Mouse (Mus musculus) liver, adult (tissue): ENCODE data around the gene Srsf9.
A peak's percentile ranks its signal among the peaks of the same experiment; 100 is the strongest.

Experiments used
- GATA4 ChIP-seq: IDR thresholded peaks from 2 replicates; pipeline ENCODE4 v1.6.1; 2014; ENCODE audit warnings: mild to moderate bottlenecking, low read length; ENCODE audit not compliant: insufficient replicate concordance

Gene Srsf9

DNA sequence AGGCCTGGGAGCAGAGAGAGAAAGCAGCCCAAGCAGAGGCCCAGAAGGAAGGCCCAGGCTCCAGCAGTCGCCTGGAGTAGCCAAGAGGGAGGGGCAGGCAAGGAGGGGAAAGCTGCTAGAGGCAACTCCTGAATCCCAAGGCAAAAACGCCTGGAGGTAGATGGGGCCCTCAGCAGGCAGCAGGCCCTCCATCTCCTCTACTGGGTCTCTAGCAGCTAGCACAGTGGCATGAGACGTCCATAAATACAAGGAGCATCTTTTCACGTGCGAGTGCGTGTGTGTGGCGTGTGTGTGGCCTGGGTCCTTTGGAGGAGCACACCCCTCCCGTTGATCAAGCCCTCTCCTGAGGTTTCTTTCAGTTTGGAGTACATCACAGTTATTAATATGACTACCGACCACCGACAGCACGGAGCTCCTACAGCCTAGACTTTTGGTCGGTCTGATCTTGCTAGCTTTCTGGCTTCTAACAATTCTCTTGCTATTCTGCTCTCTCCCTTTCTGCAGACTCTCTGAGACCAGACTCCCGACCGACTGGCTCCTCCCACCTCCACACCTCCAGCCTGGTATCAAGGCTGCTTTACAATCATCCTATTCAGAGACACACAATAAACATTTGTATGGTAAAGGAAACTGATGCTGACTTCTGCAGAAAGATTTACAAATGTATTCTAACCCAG lies 9.9 kb upstream of the Srsf9 start:
- TF ChIP-seq GATA4 = no peak

DNA sequence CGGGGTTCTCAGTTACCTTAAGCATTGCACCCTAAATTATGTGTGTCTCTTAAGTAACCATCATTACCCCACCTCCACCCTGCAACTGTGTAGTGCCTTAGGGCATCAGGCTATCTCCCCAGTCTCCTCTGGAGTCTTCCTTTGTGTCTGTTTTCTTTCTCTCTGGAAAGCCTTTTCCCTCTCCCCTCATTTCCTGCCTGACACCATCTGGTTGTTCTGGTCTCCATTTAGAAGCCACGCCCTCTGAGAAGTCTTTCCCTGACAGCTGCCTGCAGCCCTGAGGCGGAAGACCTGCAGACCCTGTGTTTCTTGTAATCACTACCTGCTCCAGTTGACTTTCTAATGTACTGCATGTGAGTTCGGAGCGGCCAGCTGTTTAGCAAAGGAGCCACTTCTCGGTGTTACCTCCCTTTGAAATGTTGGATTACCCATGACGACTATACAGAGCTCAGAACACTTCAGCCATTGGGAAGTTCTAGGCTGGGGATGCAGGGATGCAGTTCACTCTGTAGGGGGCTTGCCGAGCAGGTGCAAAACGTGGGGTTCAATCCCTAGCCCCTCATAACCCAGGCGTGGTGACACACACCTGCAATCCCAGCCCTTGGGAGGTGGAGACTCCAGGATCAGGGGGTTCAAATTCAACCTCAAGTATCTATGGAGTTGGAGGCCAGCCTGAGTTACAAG lies 9.2 kb upstream of the Srsf9 start:
- no peak for TF ChIP-seq GATA4

DNA sequence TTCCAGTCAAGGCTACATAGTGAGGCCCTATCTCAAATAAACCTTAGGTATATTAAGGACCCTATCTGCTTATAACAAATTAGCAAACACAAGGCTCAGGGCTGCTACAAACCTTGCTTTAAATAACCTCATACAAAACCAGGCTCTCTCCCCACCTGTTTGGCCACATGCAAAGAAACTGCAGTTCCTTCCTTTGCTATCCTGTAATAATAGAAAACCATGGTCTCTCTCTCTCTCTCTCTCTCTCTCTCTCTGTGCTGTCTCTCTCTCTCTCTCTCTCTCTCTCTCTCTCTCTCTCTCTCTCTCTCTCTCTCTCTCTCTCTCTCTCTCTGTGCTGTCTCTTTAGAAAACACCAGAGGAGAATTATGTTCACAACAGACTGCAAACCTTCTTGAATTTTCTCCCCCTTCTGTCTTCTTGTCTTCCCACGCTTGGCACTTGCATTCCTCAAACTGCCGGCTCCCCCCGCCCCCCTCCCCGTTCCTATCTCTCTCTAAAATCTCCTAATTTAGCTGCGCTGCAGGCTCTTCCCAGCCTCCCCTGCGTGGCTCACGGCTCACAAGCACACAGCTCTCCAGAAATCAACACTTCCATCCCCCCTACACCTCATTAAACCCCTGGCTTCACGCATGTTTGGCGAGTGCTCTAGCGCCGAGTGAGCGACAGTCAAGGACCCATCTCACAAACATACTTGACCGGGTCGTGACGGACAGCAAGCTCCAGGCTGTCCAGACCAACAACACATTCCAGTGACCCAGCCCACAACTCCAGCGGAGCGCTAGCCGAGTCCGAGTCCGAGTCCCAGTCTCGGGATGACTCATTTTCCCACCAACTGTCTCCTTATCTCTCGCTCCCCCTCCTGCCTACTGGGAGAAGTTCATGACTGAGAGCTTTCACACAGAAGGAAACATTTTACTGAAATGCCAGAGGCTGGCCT lies 7.7 kb upstream of the Srsf9 start:
- TF ChIP-seq GATA4 = peak; percentile 67; the same call in 1 of the 2 replicates

DNA sequence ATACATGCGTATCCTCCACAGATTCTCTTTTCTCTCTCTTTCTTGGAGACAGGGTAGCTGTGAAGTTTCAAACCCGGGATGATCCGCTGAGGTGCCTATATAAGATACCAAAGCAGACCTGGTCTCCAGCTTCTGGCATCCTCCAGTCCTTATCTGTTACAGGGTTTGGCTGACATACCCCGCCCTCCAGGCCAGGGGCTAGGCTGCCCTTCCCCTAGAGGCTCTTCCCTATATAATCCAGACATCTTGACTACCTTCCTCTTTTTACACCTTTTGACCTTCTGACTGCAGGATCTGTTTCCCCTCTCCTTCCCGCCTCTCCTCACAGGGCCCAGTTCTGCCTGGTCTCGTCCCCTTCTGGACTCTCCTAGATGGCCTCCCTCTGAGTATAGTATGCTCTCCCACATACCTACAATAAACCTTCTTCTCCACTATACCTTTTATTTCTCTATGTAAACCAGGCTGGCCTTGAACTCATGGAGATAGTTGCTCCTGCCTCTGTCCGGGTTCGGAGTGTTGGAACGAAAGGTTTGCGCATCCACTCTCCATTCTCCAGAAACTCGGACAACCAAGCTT lies 633 bp upstream of the Srsf9 start:
- TF ChIP-seq GATA4 = no peak

DNA sequence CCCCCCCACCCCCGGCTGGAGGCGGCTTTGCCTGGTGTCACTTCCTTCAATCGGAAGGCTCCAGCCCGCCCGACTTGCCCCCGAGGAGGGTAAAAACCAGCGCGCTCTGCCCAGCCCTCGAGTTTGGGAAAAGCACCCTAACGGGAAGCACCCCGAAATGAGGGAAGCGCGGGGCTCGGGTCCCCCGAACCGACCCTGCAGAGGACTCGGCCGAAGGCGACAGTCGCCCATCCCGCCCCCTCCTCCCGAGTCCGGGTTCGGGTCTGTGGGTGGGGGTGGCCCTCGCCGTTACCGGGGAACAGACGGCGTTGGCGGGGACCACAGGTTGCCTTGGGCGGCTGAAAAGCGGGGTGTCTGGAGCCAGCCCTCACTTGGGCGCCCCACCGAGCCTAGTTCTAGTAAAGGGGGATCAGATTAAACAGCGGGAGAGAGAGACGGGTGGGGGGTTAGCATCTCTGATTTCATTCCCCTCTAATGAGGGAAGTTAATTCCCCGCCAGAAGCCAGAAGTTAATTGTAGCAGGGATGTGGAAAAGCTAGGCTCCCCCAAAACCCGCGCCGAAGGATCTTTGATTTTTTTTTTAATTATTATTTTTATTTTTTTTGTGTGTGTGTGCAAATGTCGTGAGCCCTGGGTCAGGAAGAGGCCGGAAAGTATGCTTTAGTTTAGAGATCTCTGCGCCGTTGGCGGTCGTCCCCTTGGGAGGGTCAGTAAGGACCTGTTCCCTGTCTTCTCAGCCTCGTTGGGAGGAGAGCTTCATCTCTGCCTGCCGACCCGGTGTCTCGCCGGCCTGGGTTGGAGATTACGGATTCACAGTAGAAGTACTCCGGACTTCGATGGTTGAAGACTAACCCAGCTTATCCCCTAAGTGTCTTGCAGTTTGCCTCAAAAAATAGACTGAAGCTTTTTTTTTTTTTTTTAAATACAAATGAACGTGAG lies 902 bp downstream of the Srsf9 start:
- TF ChIP-seq GATA4 = no peak

DNA sequence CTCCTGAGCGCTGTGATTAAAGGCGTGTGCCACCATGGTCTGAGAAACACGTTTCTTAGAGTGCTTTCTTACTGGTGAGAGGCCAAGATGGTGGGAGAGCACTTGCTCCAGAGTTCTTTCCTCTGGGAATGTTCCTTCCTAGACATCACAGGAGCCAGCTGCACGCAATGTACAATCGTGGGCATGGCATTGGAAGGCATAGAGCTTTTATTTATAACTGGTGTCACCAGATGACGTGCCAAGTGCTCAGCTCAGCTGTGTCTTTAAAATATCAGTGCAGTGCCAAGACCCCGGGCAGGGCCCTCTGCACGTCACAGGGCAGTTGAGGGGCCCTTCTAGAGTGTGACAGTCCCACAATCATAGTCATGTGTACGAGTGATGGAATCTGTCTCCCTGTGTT lies 4.0 kb downstream of the Srsf9 start:
- no peak for TF ChIP-seq GATA4

DNA sequence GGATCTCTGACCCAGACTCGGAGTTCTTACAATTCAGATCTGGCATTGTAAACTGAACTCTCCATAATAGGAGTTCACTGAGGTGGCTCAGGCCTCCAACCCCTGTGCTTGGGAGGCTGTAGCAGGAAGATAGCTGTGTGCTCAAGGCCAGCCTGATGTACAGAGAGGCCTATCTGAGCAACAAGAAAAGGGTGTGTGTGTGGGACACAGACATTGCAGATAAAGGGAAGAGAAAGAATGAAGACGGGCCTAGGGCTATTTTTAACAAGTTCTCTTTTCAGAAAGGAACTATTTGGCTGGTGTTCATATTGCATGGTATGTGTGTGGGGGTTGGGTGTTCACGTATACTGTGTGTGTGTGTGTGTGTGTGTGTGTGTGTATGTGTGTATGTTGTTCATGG lies 6.6 kb downstream of the Srsf9 start:
- no peak for TF ChIP-seq GATA4

DNA sequence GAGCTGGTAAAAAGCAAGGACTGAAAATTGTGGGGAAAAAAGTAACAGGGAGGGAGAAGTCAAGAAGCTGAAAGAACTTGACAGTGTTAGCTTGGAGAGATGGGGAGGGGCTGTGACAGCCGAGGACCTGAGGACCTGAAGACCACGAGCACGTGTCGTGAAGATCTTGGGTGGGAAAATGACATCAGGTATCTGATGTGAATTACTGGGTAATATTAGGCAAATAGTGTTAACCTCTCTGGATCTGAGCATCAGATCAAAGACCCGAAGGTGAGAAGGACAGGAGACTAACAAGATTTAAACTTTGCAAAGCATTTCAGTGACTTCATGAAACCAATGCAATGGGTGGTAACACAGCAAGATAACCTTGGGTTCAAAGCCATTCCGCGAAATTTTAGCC lies 13.0 kb downstream of the Srsf9 start:
- TF ChIP-seq GATA4 = no peak

DNA sequence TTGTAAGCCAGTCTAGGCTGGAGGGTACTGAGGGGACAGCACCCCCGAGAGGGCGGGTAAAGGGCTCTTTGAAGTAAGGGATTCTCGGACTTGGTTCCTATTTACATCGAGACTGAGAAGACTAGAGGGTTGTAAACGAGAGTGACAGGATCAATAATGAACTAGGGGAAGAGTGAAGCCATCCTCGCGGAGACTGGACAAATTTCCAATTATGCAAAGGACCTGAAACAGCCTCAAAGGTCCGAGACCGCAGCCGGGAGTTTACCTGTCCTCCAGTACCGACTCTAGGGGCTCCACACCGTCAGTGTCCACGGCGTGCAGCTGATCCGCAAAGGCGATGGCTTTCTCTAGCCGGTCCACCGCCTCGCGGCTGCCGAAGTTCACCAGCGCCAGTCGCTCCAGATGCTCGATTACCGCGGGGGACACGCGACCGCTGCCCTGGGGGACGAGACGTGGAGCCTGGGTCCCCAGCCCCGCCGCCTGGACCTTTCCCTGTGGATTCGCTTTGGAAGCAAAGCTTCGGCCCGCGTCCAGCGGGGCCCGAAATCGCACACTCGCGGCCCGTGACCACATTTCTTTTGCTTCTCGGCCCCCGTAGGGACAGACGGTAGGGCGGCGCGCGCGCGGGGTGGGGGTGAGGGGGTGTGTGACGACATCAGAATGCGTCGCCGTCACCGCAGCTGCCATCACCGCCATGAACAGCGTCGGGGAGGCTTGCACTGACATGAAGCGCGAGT lies 13.8 kb downstream of the Srsf9 start, which contains the start of the genes Gatc and Triap1:
Gene Gatc (minus strand): TSS at position 602 of the 737 bp plus-strand sequence.
Gene Triap1 (plus strand): TSS at position 649 of the 737 bp plus-strand sequence.
- TF ChIP-seq GATA4 = no peak; the same call in 1 of the 2 replicates

DNA sequence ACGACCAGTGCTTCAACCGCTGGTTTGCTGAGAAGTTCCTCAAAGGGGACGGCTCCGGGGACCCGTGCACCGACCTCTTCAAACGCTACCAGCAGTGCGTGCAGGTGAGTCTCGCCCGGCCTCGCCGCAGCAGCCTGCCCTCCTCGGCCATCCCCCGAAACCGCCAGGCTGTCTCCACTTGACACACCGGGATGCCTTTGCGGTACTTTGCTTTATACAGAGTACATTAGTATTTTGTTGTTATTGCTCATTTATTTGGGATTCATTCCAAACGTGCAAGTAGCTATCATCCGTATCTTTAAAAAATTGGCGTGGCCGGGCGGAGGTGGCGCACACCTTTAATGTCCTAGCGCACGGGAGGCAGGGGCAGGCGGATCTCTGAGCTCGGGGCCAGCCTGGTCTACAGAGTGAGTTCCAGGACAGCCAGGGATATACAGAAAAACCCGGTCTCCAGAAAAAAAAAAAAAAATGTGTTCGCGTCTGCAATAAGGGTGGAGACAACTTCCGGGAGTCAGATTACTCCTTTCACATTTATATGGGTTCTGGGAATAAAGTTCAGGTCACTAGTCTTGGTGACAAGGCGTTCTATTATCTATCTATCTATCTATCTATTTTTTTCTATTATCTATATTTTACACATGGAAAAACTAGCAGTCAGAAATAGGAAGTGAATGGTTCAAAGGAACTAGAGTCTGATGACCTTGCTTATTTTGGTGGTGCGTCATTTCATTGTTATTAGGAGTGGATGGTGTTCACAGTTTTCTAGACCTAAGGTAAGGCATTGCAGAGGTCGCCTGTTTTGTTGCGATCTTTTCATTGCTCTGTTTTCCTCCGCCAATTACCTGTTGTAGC lies 14.6 kb downstream of the Srsf9 start:
- TF ChIP-seq GATA4 = no peak

DNA sequence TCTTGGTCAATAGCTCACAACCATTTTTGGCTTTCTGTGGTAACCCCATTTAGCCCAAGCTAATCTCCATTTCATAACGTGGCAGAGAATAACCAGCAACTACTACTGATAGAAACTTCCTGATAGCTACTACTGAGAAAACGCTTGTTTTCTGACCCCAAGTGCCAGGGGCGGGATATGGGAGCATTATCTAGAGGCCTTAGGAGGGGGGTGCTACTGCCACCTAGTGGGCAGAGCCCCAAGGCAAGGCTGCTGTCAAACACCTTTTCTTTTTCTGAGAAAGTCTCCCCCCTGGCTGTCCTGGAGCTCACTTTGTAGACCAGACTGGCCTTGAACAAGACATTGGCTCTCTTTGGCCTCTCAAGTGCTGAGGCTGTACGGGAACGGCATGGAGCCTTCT lies 20.6 kb downstream of the Srsf9 start:
- TF ChIP-seq GATA4 = peak; percentile 50; the same call in 1 of the 2 replicates

DNA sequence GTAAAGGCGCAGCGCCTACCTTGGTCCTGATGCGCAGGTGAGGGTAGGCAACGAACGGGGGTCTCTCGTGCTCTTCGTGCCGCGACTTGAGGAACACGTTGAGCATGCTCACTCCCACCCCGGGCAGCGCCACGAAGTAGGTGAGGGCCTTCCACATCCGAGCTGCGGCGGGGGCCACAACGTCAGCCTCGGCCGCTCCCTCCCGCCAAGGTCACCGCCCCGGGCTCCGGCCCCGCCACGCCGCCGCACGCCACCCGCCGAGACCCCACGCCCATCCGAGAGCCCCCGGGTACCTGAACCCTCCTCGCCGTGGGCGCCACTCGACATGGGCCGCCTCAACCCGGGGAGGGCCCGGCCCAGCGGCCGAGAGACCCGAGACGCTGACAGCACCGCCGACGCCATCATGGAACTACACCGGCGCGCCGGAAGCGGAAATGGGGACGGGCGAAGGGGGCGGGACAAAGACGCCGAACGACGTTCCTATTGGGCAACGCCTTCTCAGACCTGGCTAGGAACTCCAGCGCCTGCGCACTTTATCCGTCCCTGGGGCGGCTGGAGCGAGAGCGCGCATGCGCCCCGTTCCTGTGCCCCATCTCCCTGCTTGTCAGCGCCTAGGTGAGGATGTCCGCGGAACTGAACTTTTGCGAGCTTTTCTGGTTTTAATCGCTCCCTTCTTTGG lies 21.7 kb downstream of the Srsf9 start, which contains the start of gene Cox6a1:
Gene Cox6a1 (minus strand): TSS at position 436 of the 679 bp plus-strand sequence.
- no peak for TF ChIP-seq GATA4

DNA sequence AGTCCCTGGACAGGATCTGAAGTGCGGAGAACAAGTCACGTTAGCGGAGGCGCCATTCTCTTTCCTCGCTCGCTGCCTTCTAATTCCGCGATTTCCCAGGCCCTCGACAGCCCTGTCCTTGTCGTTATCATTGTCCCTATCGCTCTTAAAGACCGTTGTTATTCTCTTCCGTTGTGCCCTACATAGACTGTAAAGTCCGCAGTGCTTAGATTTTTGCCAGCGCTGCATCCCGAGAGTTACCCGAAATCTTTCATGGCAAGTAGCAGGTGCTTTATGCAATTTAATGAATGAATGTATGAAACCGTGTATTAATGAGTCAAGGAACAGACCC lies 22.2 kb downstream of the Srsf9 start:
- no peak; the same call in 1 of the 2 replicates for TF ChIP-seq GATA4
